Mouse (Mus musculus) intestine, embryonic 14.5 days (tissue): ENCODE results near the gene Cdkl4. TPM values are rescaled to one million over a fixed set of nuclear protein-coding genes. Genes with fewer than 3 reads are reported as not detected.
"Not testable (repeated sequence)": the region's sequence is repeated elsewhere in the genome, so short reads cannot be mapped to it uniquely, and the experiment has no call there.

ENCODE experiments used
- ATAC-seq: fragments of 200-750 bp; cut with Nextera tagmentation; replicated peaks from 2 replicates; pipeline ENCODE4 v1.8.0; 2017; ENCODE audit warnings: low read depth, moderate number of reproducible peaks, moderate TSS enrichment, moderate library complexity; ENCODE audit not compliant: low FRiP score, low TSS enrichment
- DNase-seq: peaks from one replicate; pipeline ENCODE4 v3.0.0-alpha.2; 2018; ENCODE audit warnings: low spot score
- H3K27ac ChIP-seq: fragments of 300-500 bp; sonication (generic); 2 replicates; pipeline ENCODE4 v1.5.1; 2014; ENCODE audit warnings: low read depth, mild to moderate bottlenecking, control low read depth
- H3K27me3 ChIP-seq: fragments of 300-500 bp; sonication (generic); replicated peaks from 2 replicates; pipeline ENCODE4 v1.6.1; 2014; ENCODE audit warnings: low read length, control low read depth; ENCODE audit not compliant: control insufficient read depth, insufficient read depth
- H3K36me3 ChIP-seq: fragments of 300-500 bp; sonication (generic); 2 replicates; pipeline ENCODE4 v1.6.1; 2014; ENCODE audit warnings: low read length, control low read depth; ENCODE audit not compliant: control insufficient read depth, insufficient read depth
- H3K4me1 ChIP-seq: fragments of 300-500 bp; sonication (generic); replicated peaks from 2 replicates; pipeline ENCODE4 v1.6.1; 2014; ENCODE audit warnings: low read length, control low read depth, mixed read lengths; ENCODE audit not compliant: control insufficient read depth, insufficient read depth
- H3K4me2 ChIP-seq: fragments of 300-500 bp; sonication (generic); 2 replicates; pipeline ENCODE4 v1.6.1; 2014; ENCODE audit warnings: low read length
- H3K4me3 ChIP-seq: fragments of 300-500 bp; sonication (generic); 2 replicates; pipeline ENCODE4 v1.5.1; 2014; ENCODE audit warnings: low read depth, low read length, control low read depth, mixed read lengths
- H3K9ac ChIP-seq: fragments of 300-500 bp; sonication (generic); 2 replicates; pipeline ENCODE4 v1.6.1; 2014; ENCODE audit warnings: mild to moderate bottlenecking, low read length
- H3K9me3 ChIP-seq: fragments of 300-500 bp; sonication (generic); 2 replicates; pipeline ENCODE4 v1.6.1; 2016; ENCODE audit warnings: low read length, control low read depth; ENCODE audit not compliant: control insufficient read depth
- WGBS: fragments of 180-500 bp; shearing (Covaris S2); extraction: QIAGEN DNeasy Blood & Tissue Kit; methylation state at CpG from one replicate; pipeline ENCODE4 v1.1.7; 2014; 5-methylcytosine and 5-hydroxymethylcytosine counted together
- polyA plus RNA-seq: library from polyadenylated mRNA; unstranded; fragments of >200 nt; fragmentation: Nextera tagmentation; extraction: Ambion mirVana; gene quantifications from 2 replicates; pipeline ENCODE4 v1.2.1, GENCODE M21; 2014

Gene Cdkl4
- polyA plus RNA-seq, 1 experiment from 2014 or later = 0.51 TPM

DNA sequence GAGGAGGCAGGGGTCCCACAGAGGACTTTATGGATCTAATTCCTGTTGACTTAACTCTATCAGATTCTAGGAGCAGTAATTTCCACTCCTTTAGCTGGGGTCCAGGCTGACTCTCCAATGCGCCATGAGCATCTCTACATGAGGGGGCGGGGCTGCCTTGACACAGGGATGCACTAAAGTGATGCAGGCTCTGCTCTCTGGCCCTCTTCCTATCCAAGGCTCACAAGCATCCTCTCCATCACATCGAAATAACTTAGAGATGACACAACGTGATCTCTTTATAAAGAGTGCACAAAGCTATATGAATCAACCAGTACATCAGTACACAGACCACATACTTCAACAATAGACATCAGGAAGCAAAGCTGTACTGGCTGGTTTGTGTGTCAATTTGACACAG, 6.2 kb downstream of the Cdkl4 start:
- Histone ChIP-seq H3K36me3 (no peaks in the 10 kb centered on the region), H3K4me2 (no peak overlapping the region), H3K9me3 (no peaks in the 10 kb centered on the region), H3K4me1 (no peaks in the 10 kb centered on the region), H3K27me3 (no peaks in the 10 kb centered on the region), H3K9ac (no peak overlapping the region), H3K27ac (no peak overlapping the region), H3K4me3 (no peak overlapping the region)
- whole genome bisulfite sequencing = 81% methylated on average over 4 of the region's 4 CpGs
- DNase-seq (no peak), ATAC-seq (no peak)

GRCm38 (mm10) chr17:80569718-80570117, 7.9 kb downstream of the Cdkl4 start:
- H3K9ac ChIP-seq, H3K4me3 ChIP-seq, H3K36me3 ChIP-seq, ATAC-seq, H3K4me2 ChIP-seq, H3K27ac ChIP-seq, H3K27me3 ChIP-seq, H3K9me3 ChIP-seq, DNase-seq, H3K4me1 ChIP-seq: not testable (repeated sequence)
- 98% methylated on average over 1 of the region's 2 CpGs for WGBS

- H3K4me1 ChIP-seq = no peaks in the 10 kb centered on the region
These were observed 8.6 kb downstream of the Cdkl4 start for GRCm38 (mm10) chr17:80568842-80569601.

GRCm38 (mm10) chr17:80568441-80568840, 9.2 kb downstream of the Cdkl4 start:
- no peak overlapping the region for H3K4me3 ChIP-seq
- no peak overlapping the region for H3K9ac ChIP-seq
- DNase-seq = no peak
- no peaks in the 10 kb centered on the region; the same call in 1 of the 2 replicates for H3K9me3 ChIP-seq
- H3K27ac ChIP-seq = no peak overlapping the region
- H3K4me1 ChIP-seq = no peaks in the 10 kb centered on the region
- no peak for ATAC-seq
- WGBS = 89% methylated on average over 2 of the region's 2 CpGs
- no peaks in the 10 kb centered on the region for H3K27me3 ChIP-seq
- no peaks in the 10 kb centered on the region for H3K36me3 ChIP-seq
- H3K4me2 ChIP-seq = no peak overlapping the region

More at GRCm38 (mm10) chr17:80568842-80569601, 8.6 kb downstream of the Cdkl4 start:
- Histone ChIP-seq H3K4me2 (no peak overlapping the region), H3K27me3 (no peaks in the 10 kb centered on the region), H3K9me3 (no peaks in the 10 kb centered on the region; the same call in 1 of the 2 replicates), H3K36me3 (no peaks in the 10 kb centered on the region), H3K4me3 (no peak overlapping the region), H3K27ac (no peak overlapping the region), H3K9ac (no peak overlapping the region)
- 91% methylated on average over 6 of the region's 6 CpGs for WGBS
- DNase-seq = no peak
- ATAC-seq = no peak

GRCm38 (mm10) chr17:80564611-80564924, 13.0 kb downstream of the Cdkl4 start:
- ATAC-seq = no peak
- Histone ChIP-seq H3K9ac (no peak overlapping the region), H3K27me3 (no peaks in the 10 kb centered on the region), H3K9me3 (no peaks in the 10 kb centered on the region; the same call in 1 of the 2 replicates), H3K27ac (no peak overlapping the region), H3K4me2 (no peak overlapping the region), H3K4me1 (no peaks in the 10 kb centered on the region), H3K4me3 (no peak overlapping the region), H3K36me3 (no peaks in the 10 kb centered on the region)
- 76% methylated on average over 3 of the region's 3 CpGs for WGBS
- no peak for DNase-seq

DNA sequence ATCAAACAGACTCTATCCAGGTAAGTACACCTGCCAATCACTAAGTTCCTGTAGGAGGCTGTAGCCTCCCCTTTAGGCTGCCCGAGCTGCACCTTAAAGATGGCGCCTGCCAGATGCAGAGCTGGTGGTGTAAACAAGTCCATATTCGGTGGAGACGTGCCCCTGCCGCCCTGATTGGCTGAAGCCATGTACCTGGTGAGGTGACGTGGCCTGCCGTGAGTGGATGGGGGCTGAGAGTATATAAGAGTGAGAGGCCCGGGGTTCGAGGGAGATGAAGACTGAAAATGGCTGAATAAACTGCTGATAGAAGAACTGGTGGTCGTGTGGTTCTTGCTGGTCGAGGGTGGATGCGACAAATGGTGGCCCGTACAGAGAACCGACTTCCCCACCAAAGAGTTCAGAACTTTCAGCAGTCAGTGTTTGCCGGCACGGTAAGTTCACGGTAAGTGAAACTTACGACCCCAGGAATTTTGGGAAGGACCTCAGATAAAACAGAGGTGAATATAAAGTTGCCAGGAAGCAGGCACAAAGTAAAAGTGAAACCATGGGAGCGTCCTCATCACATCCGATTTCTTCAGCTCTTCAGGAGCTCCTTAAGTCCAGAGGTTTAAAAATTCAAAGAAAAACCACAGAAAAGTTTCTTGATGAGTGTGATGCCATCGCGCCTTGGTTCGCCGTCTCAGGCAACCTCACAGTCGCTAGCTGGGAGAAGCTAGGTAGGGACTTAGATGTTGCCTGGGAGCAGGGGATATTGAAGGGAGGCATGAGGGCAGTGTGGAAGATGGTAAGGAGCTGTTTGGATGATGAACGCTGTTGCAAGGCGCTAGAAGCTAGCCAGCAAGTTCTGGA, 13.6 kb downstream of the Cdkl4 start:
- 94% methylated on average over 27 of the region's 27 CpGs for WGBS

DNA sequence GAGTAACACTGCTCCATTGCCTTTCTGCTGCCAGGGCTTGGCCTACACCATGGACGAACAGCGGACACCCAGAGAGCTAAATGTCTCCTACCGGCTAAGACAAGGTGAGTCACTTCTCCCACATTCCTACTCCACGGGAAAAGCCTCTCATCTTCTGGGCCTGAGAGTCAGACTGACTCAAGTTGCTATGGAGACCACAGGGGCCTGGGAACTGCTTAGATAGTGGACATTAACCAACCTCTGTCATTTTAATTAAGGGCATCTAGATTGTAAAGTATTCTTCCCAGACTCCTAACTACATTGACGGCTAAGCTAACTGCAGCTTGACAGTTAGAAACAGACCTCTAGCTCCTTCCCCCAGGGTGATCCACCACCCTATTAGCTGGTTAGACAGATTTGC, 14.8 kb downstream of the Cdkl4 start:
- Histone ChIP-seq H3K27ac (no peak overlapping the region), H3K27me3 (no peaks in the 10 kb centered on the region), H3K4me3 (no peak overlapping the region), H3K36me3 (no peaks in the 10 kb centered on the region), H3K4me1 (no peaks in the 10 kb centered on the region), H3K4me2 (no peak overlapping the region), H3K9ac (no peak overlapping the region), H3K9me3 (no peaks in the 10 kb centered on the region; the same call in 1 of the 2 replicates)
- DNase-seq (no peak), ATAC-seq (no peak)
- WGBS = 71% methylated on average over 5 of the region's 5 CpGs

More for the DNA sequence above, 13.6 kb downstream of the Cdkl4 start:
- H3K4me3 ChIP-seq, H3K4me1 ChIP-seq, H3K27me3 ChIP-seq, ATAC-seq, H3K36me3 ChIP-seq, H3K9me3 ChIP-seq, H3K9ac ChIP-seq, H3K27ac ChIP-seq, H3K4me2 ChIP-seq: not testable (repeated sequence)
- peak; percentile 25 for DNase-seq

DNA sequence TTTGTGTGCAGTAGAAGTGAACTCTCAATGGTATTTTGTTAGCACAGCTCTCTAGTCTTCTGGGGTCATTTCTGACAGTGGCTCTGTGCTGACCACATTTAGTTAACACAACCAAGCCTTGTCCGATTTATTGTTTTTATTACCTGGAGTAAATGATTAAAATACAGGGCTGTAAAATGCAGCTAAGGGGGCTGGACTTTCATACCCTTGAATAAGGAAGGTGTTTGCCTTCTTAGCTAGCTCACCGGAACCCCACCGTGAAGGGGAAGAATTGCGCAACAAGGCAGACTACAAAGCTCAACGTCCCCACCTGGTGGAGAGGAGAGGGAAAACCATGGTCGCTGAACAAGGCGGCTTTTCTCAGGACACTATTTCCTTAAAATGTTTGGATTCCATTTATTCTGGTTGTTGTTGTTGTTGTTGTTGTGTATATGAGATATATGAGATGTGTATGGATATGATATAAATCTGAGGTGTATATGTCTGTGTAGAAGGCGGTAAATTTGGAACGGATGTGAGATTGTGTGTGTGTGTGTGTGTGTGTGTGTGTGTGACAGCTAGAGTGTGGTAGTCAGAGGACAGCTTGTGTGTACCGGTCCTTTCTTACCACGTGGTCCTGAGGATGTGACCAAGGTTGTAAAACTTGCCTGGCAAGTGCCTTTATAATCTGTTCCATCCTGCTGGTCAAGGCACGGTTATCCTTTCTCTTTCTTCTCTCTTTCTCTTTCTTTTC, 16.8 kb downstream of the Cdkl4 start:
- H3K27me3 ChIP-seq = no peaks in the 10 kb centered on the region

More for the DNA sequence above, 16.8 kb downstream of the Cdkl4 start:
- Histone ChIP-seq H3K4me1 (no peaks in the 10 kb centered on the region), H3K4me3 (no peak overlapping the region), H3K9me3 (no peaks in the 10 kb centered on the region; the same call in 1 of the 2 replicates), H3K36me3 (no peaks in the 10 kb centered on the region), H3K27ac (no peak overlapping the region), H3K4me2 (peak overlapping the region; percentile 21), H3K9ac (no peak overlapping the region)
- ATAC-seq (peak; percentile 91), DNase-seq (peak; percentile 89)
- 18% methylated on average over 12 of the region's 12 CpGs for WGBS
